Mouse (Mus musculus) spleen, postnatal 36 days (tissue): ENCODE measurements around the gene Susd1.
"Not testable (repeated sequence)": the region's sequence is repeated elsewhere in the genome, so short reads cannot be mapped to it uniquely, and the experiment has no call there.

Experiments used
- DNase-seq, 2 experiments: peaks; one replicate each; pipeline ENCODE4 v3.0.0; 2022; ENCODE audit warnings: low spot score in 2 of 2, mixed read lengths in 1 of 2

The Susd1 gene

DNA sequence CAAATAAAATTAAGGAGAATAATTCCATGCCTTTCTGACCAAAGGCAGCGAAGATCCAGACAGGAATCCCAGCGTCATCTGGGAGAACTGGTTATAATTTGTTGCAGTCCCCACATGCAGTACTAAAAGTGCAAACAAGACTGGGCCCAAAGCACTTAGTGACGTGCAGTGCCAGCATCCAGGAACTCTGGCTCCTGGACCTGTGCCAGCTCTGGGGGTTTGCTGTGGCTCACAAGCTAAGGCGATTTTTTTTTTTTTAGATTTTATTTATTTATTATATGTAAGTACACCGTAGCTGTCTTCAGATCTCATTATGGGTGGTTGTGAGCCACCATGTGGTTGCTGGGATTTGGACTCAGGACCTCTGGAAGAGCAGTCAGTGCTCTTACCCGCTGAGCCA lies 152.1 kb downstream of the Susd1 start:
- DNase-seq: not testable (repeated sequence)

GRCm38 (mm10) chr4:59282699-59283487 lies 155.5 kb downstream of the Susd1 start:
- DNase-seq: no peak

DNA sequence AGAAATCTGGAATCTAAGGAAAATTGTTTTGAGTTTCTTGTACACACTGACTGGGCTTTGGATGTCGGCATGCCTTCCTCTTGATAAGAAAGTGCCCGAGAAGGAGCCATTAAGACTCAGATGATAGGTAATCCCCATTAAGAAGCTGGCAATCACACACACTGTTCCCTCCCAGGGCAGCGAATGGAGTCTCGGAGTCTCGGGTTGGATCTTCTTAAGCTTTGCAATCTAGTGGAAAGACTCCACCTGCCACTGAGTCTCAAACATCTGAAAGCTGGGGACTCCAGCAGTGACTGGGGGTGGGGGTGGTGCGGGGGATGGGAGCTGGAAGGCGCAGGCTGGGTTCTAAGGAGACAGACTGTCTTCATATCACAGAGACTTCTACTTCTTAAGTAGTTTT lies 156.3 kb downstream of the Susd1 start:
- DNase-seq: no peak

DNA sequence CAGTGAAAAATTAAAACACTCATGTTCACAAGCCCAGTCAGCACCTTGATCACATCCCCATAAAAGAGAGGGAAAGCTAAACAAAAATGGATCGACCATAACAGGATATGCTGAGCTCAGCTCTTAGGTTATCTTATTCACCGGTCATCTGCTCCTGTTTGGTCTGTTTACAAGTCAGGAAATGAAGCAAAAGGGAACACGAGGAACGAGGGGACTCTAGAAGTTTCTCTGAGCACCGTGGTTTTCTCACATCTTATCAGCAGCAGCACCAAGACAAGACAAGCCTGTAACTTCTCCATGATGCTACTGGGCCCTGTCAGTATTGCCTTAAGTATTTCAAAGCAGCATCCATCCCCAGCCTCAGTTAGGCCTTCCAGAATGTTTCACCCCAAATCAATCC lies 157.6 kb downstream of the Susd1 start:
- DNase-seq: no peak

DNA sequence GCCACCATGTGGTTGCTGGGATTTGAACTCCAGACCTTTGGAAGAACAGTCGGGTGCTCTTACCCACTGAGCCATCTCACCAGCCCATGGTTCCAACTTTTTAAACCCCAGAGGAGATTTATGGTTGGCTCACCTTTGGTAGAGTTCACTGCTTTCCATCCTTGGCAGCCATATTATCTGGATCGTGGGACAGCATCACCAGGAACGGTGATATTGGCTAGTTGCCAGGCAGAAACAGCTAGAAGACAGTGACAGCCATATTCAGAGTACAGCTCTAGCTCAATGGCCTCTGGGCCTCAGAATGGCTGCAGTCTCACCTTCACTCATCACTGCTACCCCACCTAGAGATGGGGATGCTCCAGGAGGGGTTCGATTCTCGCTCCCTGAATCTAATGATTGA lies 159.3 kb downstream of the Susd1 start:
- DNase-seq: no peak

GRCm38 (mm10) chr4:59278410-59278809 lies 160.0 kb downstream of the Susd1 start:
- DNase-seq: peak; percentile 76 to 78

GRCm38 (mm10) chr4:59277958-59278357 lies 160.5 kb downstream of the Susd1 start:
- DNase-seq: no peak

DNA sequence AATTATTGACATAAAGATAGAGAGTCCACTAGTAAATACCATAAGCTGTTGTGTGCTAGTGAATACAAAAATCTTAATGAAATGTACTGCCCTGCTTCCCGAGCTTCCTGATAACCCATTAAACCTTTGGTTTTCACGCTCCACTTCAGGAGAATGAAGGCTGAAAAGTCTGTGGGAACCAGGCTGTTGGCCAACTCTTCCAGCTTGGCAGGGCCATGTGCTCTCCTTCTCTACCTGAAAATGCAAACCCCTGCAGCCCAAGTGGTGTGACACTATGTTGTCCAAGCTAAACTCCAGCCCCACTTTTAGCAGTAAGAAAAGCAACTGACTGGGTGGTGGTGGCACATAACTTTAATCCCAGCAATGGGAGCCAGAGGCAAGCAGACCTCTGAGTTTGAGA lies 162.5 kb downstream of the Susd1 start:
- no peak for DNase-seq

DNA sequence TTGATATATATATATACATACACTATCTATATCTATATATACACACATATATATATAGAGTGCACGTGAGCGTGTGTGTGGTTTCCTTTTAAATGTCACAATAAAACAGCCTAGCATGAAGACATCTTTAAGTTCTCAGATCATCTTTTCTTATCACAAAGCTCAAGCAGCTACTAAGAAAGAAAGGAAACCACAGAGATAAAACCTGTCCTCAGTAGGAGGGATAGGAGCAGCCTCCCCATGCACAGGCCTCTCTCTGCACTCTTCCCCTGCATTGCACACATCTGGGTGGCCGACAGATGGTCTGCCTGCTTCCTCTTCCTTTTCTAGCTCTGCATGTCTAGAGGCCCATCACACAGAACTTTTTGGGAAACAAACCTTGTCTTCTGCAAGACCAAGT lies 162.9 kb downstream of the Susd1 start:
- DNase-seq: peak; percentile 79 to 80

DNA sequence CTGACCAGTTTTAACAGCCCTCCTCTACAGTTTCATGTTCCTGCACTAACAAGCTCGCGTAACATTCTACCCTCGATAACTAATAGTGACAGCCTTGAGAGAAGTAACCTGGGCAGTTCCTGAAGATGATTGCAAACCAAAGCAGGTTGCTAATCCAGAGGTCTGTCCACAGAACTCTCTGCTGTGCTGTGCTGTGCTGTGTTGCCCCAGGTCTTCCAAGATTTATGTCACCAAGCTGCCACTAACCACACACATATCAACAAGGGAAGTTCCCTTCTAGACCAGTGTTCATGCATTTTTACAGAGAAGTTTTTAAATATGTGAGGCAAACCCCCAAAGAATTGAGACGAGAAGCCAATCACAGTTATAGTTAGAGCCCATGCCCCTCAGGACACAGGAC lies 164.3 kb downstream of the Susd1 start:
- no peak for DNase-seq

- DNase-seq: no peak
Measured at GRCm38 (mm10) chr4:59273342-59273741, 165.1 kb downstream of the Susd1 start.

DNA sequence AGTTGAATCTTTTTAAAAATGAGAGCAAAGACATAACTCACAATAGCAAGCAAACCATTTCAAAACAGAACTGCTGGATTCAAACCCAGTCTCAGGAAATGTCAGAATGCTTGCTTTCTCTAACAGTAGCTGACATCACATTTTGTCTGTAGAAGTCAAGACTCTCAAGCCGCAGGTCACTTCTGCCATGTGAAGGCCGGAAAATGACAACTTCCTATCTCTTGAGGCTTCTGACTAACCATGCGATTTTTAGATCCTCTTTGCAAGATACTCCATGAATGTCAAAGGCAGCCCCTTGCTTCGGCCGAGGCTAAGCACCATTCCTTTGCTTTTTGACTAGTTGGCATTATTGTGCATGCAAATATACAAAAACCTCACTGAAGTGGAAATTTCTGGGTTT lies 172.8 kb downstream of the Susd1 start:
- peak; percentile 74 to 81 for DNase-seq

DNA sequence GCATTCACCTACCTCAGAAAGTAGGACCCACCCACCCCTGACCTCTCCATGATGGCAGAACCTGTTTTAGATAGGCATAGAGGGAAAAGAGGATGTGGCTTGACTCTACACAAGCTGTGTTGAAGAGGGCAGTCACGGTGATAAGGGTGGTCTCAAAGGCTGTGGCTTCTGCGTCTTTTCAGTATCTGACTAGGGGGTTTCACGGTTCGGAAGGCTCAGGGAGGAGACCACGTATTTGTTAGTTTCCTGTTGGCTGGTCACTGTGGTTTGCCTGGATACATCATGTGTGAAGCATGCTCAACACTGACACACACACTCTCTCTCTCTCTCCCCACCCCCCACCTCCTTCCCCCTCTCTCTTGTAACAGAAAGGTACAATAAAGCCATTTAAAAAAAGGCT lies 173.3 kb downstream of the Susd1 start:
- DNase-seq: peak; percentile 57 to 64
